Mouse (Mus musculus) cerebellum, adult 11-12 months (tissue): ENCODE measurements around the gene Mttp.
A peak's percentile ranks its signal among the peaks of the same experiment; 100 is the strongest.

Source experiments
- DNase-seq: peaks from one replicate; pipeline ENCODE4 v3.0.0; 2022

Mttp gene

GRCm38 (mm10) chr3:138078701-138079100 lies 66.1 kb downstream of the Mttp start:
- DNase-seq = no peak

DNA sequence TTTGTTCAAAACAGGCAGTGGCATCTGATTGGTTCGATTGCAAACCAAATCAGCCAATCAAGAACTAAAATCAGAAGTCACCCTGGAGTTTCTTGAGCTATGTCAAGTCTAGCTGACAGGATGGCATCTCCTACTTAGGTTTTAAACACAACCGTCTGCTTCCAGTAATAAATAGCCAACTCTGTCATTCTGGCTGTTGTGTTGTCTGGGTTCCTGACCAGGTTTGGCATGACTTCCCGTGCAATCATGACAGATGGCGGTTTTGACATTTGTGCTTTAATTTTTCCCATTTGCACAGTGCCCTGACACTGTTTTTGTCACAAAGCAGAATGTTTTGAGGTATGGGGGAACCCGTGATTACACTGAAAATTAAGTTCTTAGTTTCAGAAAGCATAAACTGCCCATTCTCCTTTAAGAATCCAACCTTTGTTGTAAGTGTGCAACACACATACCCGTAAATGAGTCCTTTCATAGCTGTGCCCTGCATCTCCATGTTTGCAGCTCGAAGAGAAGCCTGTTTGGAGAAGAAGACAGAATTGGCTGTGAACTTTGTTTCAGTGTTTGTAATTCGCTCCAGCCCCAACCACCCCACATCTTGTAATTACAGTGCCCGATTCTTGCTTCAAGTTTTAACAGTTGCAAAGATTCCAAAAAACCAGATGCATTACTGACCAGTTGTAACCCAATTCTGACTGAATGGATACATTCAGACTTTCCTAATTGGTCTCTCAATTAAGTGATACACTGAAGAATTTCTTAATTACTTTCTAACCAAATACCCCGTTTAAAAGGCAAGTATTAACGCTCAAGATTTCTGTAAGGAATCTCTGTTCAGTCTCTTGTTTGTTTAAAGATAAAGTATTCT lies 67.1 kb downstream of the Mttp start:
- peak; percentile 58 for DNase-seq

GRCm38 (mm10) chr3:138075209-138075608 lies 69.6 kb downstream of the Mttp start:
- no peak for DNase-seq

DNA sequence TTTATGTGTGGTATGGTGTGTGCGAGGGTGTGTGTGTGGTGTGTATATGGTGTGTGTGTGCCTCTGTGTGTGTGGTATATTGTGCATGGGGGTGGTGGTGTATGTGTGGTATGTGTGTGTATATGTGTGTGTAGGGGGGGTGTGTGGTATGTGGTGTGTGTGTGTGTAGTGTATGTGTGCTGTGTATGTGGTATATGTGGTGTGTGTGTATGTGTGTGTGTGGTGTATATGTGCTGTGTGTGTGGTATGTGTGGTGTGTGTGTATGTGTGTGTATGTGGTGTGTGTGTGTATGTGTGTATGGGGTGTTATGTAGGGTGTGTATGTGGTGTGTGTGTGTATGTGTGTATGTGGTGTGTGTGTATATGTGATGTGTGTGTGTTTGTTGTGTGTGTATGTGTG lies 70.6 kb downstream of the Mttp start:
- DNase-seq = no peak

DNA sequence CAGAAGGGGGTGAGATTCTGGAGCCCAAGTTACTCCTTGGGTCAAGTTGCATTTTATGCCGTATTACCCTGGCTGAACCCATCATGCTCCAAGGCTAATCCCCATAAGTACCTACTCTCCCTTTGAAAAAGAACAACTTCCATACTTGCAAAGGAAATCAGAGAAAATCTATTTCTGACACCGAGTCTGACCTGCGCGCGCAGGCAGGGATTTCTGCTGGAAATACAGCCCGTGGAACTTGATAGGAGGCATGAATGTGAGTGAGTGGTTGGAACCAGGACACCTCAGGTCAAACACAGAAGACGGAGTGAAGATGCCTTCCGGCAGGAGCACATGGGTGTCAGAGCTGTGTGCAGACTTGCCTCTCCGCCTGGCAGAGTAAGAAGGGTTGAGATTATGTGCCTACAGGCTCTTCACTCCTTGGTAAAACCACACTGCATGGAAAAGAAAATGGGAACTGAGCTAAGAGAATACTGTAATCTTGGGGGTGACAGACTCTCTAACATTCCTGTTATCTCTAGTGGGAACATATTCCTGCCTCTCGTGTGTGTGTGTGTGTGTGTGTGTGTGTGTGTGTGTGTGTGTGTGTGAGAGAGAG lies 73.2 kb downstream of the Mttp start:
- DNase-seq = no peak

DNA sequence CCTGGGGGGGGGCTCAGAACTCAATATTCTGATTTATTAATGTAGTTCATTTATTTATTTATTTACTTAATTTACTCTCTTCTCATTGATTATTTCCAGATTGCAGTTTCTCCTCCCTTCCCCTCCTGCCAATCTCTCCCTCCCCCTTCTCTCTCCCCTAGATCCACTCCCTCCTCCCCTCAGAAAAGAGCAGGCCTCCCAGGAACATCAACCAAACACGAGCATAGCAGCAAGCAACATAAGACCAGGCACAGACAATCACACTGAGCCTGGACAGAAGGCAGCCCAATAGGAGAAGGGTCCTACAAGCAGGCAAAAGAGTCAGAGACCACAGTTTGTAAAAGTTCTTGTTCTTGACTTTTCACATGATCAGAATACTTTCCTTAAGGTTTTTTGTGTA lies 73.8 kb downstream of the Mttp start:
- DNase-seq = no peak

DNA sequence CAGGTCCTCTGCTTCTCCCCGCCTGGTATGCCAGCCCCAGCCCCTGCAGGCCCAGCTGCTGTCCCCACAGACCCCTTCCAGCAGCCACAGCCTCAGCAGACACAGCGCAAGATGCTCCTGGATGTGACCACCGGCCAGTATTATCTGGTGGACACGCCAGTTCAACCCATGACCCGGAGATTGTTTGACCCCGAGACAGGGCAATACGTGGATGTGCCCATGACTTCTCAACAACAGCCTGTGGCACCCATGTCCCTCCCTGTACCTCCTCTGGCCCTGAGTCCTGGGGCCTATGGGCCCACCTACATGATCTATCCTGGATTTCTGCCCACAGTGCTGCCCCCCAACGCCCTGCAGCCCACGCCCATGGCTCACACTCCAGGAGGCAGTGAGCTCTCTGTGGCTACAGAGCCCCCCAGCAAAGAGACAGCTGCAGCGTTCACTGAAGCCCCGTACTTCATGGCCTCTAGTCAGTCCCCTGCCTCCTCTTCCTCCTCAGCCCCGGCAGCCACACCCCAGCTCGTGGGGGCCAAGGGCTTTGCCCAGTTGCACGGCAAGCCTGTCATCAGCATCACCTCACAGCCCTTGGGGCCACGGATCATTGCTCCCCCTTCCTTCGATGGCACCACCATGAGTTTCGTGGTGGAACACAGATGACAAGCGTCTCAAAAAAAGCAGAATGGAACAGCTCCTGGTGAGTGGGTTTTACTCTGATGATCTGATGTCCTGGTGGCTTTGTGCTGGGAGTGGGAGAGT lies 74.8 kb downstream of the Mttp start:
- DNase-seq = no peak

DNA sequence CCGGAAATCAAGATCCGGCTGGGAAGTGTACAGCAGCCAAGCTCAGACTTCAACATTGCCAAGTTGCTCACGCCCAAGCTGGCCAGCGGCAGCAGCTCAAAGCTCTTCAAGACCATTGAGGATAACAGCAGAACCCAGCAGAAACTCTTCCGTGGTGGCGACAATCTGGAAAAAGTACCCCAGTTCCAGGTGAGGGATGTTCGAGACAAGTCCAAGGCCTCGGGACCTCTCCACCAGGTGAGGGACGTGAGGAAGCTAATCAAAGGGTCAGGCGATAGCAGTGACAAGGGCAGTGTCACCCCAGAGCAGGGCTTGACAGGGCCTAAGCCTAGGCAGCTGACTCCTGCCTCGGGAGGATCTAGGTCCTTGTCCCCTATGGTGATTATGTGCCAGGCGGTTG lies 76.7 kb downstream of the Mttp start:
- no peak for DNase-seq

DNA sequence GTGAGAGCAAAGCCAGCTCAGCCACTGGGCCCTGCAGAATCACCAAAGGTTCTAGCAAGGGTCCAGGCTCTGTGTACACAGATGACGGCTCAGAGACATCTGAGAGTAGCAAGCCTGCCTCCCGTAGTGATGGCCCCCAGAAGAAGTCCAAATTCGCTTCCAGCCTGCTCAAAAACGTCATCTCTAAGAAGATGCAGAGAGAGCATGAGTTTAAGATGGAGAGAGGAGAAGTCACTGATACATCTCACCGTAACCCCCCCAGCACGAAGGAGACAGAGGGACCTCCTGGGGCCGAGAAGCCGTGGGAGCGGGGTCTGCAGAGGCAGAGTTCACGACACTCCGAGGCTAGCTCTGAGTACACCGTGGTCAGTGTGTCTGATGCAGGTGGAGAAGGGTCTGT lies 77.5 kb downstream of the Mttp start, which contains the start of gene Gm5105:
Gm5105 (minus strand) TSS at position 101 of the 400 bp plus-strand sequence.
- DNase-seq = no peak

GRCm38 (mm10) chr3:138066348-138066856 lies 78.4 kb downstream of the Mttp start:
- no peak for DNase-seq

DNA sequence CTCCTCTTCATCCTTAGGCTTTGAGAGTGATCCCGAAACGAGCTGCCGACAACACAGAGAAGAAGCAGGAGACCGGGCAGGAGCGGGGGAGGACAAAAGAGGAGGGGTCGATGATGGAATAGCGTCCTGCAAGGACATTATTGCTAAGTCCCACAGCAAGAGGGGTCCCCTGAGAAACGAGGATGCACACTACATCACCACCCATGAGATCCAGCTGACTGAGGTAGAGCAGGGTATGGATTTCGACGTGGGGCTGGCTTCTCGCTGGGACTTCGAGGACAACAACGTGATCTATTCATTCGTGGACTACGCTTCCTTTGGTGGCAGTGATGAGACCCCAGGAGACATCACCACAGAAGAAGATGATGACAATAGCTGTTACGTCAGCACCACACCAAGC lies 78.8 kb downstream of the Mttp start:
- DNase-seq = no peak

DNA sequence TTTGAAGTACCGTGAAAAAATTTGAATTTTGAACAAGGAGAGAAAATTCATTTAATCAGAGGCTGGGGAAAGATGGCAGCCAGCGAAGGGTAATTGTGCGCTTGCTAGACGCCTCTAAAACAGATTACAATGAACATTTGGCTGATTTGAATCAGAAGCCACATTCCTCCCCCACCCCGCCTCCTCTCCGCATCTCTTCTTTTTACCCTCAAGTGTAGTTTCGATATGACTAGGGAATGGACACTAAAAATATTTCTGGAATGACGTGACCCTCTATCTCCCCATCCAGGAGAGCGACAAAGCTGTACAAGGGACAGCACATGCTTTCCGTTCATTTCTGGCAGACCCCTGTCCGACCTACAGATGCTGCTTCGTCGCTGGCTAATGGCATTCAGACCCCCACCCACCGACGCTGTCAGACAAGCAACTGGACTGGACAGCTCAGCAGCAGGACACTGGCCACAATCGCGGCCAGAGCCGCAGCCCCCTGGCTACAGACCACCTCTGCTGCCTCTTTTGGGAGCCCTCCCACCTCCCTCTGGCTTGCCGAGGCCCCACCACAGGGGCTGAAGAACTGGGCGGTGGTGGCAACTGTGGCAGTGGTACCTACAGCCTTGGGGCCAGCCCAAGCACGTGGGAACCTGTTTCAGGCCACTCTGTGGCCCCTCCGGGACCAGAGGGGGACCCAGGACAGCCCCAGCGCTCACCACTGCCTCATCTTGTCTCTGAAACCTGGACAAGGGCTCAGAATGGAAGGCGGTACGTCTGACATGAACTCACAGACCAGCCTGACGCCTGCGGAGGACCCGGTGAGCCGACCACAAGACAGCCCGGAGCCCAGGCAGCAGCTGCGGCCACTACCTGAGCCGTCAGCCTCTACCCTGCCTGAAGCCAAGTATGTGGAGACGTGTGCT lies 79.8 kb downstream of the Mttp start, which contains the start of gene 1110002E22Rik:
1110002E22Rik (plus strand) TSS at position 321 of the 914 bp plus-strand sequence.
- no peak for DNase-seq

DNA sequence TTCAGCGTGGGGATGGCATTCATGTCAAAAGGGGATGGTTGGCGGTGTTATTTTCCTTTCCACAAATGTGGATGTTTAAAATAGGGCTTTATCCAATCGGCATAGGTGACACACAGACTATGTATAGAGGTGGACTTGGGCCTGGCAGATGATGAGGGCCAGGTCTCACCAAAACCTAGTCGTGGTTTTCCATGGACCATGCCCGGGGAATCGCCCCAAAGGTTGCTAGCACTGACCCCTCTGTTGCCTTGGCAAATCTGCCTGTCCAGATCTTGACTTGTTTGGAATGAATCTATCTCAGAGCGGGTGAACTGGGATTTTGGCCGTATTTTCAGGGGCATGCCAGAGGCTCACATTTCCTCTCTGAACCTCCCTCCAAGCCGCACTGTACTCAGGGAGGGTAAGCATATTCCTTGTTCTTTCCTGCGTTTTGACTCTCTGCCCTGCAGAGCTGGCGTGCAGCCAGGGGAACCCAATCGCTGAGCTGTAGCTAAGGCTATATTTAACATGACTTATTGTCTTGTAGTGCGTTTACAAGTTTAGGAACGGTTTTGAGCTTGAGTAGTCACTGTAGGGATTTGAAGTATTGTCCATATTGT lies 80.9 kb downstream of the Mttp start:
- no peak for DNase-seq

DNA sequence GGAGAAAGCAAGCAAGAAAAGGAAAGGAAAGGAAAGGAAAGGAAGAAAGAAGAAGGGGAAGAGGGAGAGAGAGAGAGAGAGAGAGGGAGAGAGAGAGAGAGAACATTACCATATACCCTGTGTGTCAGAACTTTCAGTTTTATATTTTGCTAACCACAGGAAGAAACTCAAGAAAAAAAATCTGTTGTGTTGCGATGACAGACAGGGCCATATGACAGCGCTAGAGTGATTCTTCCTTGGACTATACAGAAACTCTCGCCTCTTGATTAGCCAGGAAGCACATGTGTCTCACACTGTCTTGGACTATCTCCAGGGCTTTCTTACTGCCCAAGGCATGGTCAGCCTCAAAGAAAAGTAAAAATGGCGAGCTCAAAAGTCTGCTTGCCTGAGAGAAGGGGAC lies 82.1 kb downstream of the Mttp start:
- DNase-seq = no peak

DNA sequence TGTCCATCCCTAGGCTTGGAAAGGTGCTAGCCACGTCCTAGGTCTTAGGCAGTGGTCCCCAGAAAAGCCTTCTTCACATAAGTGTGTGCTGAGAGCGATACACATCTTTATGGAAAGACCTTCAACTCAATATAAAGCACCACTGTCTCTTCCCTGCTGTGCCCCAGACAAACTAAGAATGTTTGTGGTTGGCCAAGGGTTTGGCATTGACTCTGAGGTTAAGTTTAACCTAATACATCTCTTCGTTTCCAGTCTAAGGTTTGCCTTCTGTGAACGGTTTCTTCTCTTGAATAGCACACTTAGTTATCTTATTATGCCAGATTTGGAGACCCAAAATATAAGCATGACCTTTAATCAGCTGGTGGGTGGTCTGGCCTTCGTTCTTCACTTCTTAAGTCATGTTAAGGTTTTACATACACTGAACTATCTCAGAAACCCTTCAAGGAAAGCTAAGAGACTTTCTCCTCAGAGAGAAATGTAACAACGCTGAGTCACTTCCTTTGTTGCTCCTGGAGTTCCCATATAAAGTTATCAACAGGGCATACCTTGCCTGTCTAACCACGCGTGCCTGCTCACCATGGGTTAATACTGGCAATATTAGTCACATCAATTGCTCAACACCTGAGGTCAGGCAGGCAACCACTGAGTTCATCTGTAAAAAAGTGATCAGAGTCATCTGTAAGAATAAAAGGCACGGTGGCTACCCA lies 83.4 kb downstream of the Mttp start:
- no peak for DNase-seq

GRCm38 (mm10) chr3:138060429-138060828 lies 84.3 kb downstream of the Mttp start:
- DNase-seq = no peak

DNA sequence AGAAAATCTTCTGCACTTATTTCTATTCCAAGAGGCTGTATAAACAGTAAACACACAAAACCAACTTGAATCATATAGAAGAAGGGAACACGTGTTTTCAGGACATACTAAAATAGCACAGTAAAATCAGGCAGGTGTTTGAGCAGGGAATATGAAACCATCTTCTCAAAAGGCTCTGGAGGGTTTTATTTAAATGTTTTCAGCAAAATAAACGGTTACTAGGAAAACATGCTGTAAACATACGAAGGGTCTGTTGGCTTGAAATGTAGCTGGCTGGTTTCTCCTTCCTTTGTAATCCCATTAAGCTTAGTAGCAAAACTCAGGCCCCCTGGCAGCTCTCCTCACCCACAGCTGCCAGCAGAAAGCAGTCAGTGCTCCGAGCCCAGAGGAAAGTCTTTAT lies 86.5 kb downstream of the Mttp start:
- DNase-seq = no peak

DNA sequence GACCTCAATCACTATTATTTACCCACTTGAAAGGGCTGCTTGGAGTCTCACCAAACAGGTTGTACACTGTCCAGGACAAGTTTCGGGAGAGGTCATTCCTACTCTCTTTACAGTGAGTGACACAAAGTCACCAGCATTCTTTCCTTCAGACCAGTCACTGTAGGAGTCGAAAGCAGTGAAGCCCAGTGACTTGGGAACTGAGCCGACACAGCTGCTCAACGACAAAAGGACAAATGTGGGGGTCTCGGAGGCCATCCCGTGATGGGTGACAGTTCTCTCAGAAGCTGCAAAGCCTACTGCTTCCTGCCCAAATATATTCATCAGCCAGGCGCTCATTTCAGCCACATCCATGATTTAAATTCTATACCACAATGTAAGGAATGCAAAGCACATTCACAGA lies 87.8 kb downstream of the Mttp start:
- DNase-seq = no peak

DNA sequence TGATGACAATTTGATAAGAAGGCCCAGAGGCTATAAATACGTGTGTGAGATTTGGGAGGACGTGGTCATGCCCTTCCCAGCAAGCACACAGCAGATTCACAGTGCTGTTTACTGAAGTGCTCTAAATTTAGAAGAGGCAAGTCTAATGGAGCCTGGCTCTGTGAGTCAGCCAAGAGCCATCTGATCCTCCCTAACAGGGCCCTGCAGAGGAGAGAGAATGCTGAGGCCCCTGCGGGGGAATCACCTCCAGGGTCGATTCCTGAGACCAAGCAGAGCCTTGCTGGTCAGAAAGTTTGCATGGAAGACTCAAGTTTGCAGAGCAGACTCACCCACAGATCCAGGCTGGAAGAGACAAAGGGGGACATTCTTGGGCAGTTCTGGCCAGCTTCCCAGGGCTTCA lies 90.8 kb downstream of the Mttp start:
- no peak for DNase-seq

DNA sequence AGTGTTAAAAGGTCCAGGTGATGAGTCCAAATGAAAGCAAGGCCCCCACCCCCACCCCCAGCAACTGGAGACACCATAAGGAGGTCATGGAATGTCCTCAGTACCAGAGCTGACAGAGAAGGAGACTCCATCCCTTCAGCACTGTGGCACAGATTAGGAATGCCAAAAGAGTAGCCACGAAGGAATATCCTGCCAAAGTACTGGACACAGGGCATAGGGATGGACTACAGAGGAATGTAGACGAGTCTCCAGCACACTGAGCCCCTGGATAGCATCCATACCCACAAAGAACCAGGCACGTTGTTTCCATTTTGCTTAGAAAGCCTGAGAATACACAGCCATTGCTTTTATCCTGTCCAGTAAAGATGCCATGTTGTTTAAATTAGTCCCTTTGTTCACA lies 93.3 kb downstream of the Mttp start:
- DNase-seq = no peak

- DNase-seq = no peak
Observed at GRCm38 (mm10) chr3:138050772-138051171, 94.0 kb downstream of the Mttp start.
